Mouse (Mus musculus): ENCODE data around the gene Fbxo47. TPM values are rescaled to one million over a fixed set of nuclear protein-coding genes. Genes with fewer than 3 reads are reported as not detected.
A peak's percentile ranks its signal among the peaks of the same experiment; 100 is the strongest.

Gene Fbxo47
- polyA plus RNA-seq, 1 experiment from 2014 or later: 0.97 TPM

GRCm38 (mm10) chr11:97833352-97833751, 50.6 kb downstream of the Fbxo47 start:
- Histone ChIP-seq H3K9ac (ENCODE audit: low read depth, low read length) (no peak overlapping the region), H3K27ac (replicated peaks; ENCODE audit: low read depth, low read length) (no peak overlapping the region), H3K4me3 (ENCODE audit: low read depth, low read length) (no peak overlapping the region), H3K4me1 (ENCODE audit: control insufficient read depth, insufficient read depth, low read length) (no peaks in the 10 kb centered on the region), H3K4me2 (ENCODE audit: low read depth, low read length) (no peak overlapping the region), H3K36me3 (ENCODE audit: control insufficient read depth, insufficient read depth, low read length) (peaks cover 82% of the 10 kb centered on the region), H3K27me3 (replicated peaks; ENCODE audit: control insufficient read depth, insufficient read depth, low read length) (no peaks in the 10 kb centered on the region), H3K9me3 (ENCODE audit: control insufficient read depth, low read length) (no peaks in the 10 kb centered on the region)
- DNase-seq (ENCODE audit: low spot score) (no peak), ATAC-seq (ENCODE audit: low read depth) (no peak)
- WGBS: 80% methylated on average over 15 of the region's 15 CpGs

- Histone ChIP-seq H3K9me3 (ENCODE audit: control insufficient read depth, low read length) (no peaks in the 10 kb centered on the region), H3K4me2 (ENCODE audit: low read depth, low read length) (no peak overlapping the region), H3K4me3 (ENCODE audit: low read depth, low read length) (no peak overlapping the region), H3K27me3 (replicated peaks; ENCODE audit: control insufficient read depth, insufficient read depth, low read length) (no peaks in the 10 kb centered on the region), H3K9ac (ENCODE audit: low read depth, low read length) (no peak overlapping the region), H3K4me1 (ENCODE audit: control insufficient read depth, insufficient read depth, low read length) (no peaks in the 10 kb centered on the region), H3K36me3 (ENCODE audit: control insufficient read depth, insufficient read depth, low read length) (peaks cover 82% of the 10 kb centered on the region), H3K27ac (replicated peaks; ENCODE audit: low read depth, low read length) (no peak overlapping the region)
- DNase-seq (ENCODE audit: low spot score): no peak
- no peak for ATAC-seq (ENCODE audit: low read depth)
- 82% methylated on average over 11 of the region's 11 CpGs for WGBS
Observed at GRCm38 (mm10) chr11:97832001-97832400, 52.0 kb downstream of the Fbxo47 start.

- WGBS: 78% methylated on average over 6 of the region's 6 CpGs
- H3K9ac ChIP-seq (ENCODE audit: low read depth, low read length): no peak overlapping the region
- ATAC-seq (ENCODE audit: low read depth) (no peak), DNase-seq (ENCODE audit: low spot score) (no peak)
- no peaks in the 10 kb centered on the region for H3K4me1 ChIP-seq (ENCODE audit: control insufficient read depth, insufficient read depth, low read length)
- no peaks in the 10 kb centered on the region for H3K9me3 ChIP-seq (ENCODE audit: control insufficient read depth, low read length)
- H3K4me2 ChIP-seq (ENCODE audit: low read depth, low read length): no peak overlapping the region
- no peak overlapping the region for H3K4me3 ChIP-seq (ENCODE audit: low read depth, low read length)
- no peaks in the 10 kb centered on the region for H3K27me3 ChIP-seq (replicated peaks; ENCODE audit: control insufficient read depth, insufficient read depth, low read length)
- H3K27ac ChIP-seq (replicated peaks; ENCODE audit: low read depth, low read length): no peak overlapping the region
- peaks cover 82% of the 10 kb centered on the region for H3K36me3 ChIP-seq (ENCODE audit: control insufficient read depth, insufficient read depth, low read length)
Observed at GRCm38 (mm10) chr11:97830501-97830900, 53.5 kb downstream of the Fbxo47 start.

GRCm38 (mm10) chr11:97829913-97830476, 54.0 kb downstream of the Fbxo47 start:
- H3K4me1 ChIP-seq (ENCODE audit: control insufficient read depth, insufficient read depth, low read length): no peaks in the 10 kb centered on the region
- no peak overlapping the region for H3K9ac ChIP-seq (ENCODE audit: low read depth, low read length)
- no peaks in the 10 kb centered on the region for H3K9me3 ChIP-seq (ENCODE audit: control insufficient read depth, low read length)
- H3K4me2 ChIP-seq (ENCODE audit: low read depth, low read length): no peak overlapping the region
- H3K4me3 ChIP-seq (ENCODE audit: low read depth, low read length): no peak overlapping the region
- 83% methylated on average over 10 of the region's 12 CpGs for WGBS
- H3K27ac ChIP-seq (replicated peaks; ENCODE audit: low read depth, low read length): no peak overlapping the region; the same call in 1 of the 2 replicates
- no peaks in the 10 kb centered on the region for H3K27me3 ChIP-seq (replicated peaks; ENCODE audit: control insufficient read depth, insufficient read depth, low read length)
- ATAC-seq (ENCODE audit: low read depth) (no peak), DNase-seq (ENCODE audit: low spot score) (no peak)
- H3K36me3 ChIP-seq (ENCODE audit: control insufficient read depth, insufficient read depth, low read length): peaks cover 82% of the 10 kb centered on the region

GRCm38 (mm10) chr11:97829365-97829764, 54.6 kb downstream of the Fbxo47 start:
- Histone ChIP-seq H3K4me3 (ENCODE audit: low read depth, low read length) (no peak overlapping the region), H3K9me3 (ENCODE audit: control insufficient read depth, low read length) (no peaks in the 10 kb centered on the region), H3K27ac (replicated peaks; ENCODE audit: low read depth, low read length) (no peak overlapping the region; the same call in 1 of the 2 replicates), H3K4me1 (ENCODE audit: control insufficient read depth, insufficient read depth, low read length) (no peaks in the 10 kb centered on the region), H3K27me3 (replicated peaks; ENCODE audit: control insufficient read depth, insufficient read depth, low read length) (no peaks in the 10 kb centered on the region), H3K9ac (ENCODE audit: low read depth, low read length) (no peak overlapping the region), H3K4me2 (ENCODE audit: low read depth, low read length) (no peak overlapping the region), H3K36me3 (ENCODE audit: control insufficient read depth, insufficient read depth, low read length) (peaks cover 82% of the 10 kb centered on the region)
- WGBS: 88% methylated on average over 7 of the region's 7 CpGs
- DNase-seq (ENCODE audit: low spot score): no peak
- ATAC-seq (ENCODE audit: low read depth): no peak

GRCm38 (mm10) chr11:97827654-97828053, 56.3 kb downstream of the Fbxo47 start:
- Histone ChIP-seq H3K9me3 (ENCODE audit: control insufficient read depth, low read length) (no peaks in the 10 kb centered on the region), H3K4me1 (ENCODE audit: control insufficient read depth, insufficient read depth, low read length) (no peaks in the 10 kb centered on the region), H3K27ac (replicated peaks; ENCODE audit: low read depth, low read length) (no peak overlapping the region), H3K27me3 (replicated peaks; ENCODE audit: control insufficient read depth, insufficient read depth, low read length) (no peaks in the 10 kb centered on the region), H3K36me3 (ENCODE audit: control insufficient read depth, insufficient read depth, low read length) (peaks cover 78% of the 10 kb centered on the region), H3K9ac (ENCODE audit: low read depth, low read length) (no peak overlapping the region), H3K4me2 (ENCODE audit: low read depth, low read length) (no peak overlapping the region), H3K4me3 (ENCODE audit: low read depth, low read length) (no peak overlapping the region)
- WGBS: 86% methylated on average over 6 of the region's 6 CpGs
- no peak for ATAC-seq (ENCODE audit: low read depth)
- no peak for DNase-seq (ENCODE audit: low spot score)

- Histone ChIP-seq H3K9me3 (ENCODE audit: control insufficient read depth, low read length) (no peaks in the 10 kb centered on the region), H3K4me1 (ENCODE audit: control insufficient read depth, insufficient read depth, low read length) (no peaks in the 10 kb centered on the region), H3K36me3 (ENCODE audit: control insufficient read depth, insufficient read depth, low read length) (peaks cover 86% of the 10 kb centered on the region), H3K27ac (replicated peaks; ENCODE audit: low read depth, low read length) (no peak overlapping the region), H3K4me3 (ENCODE audit: low read depth, low read length) (no peak overlapping the region), H3K9ac (ENCODE audit: low read depth, low read length) (no peak overlapping the region), H3K27me3 (replicated peaks; ENCODE audit: control insufficient read depth, insufficient read depth, low read length) (no peaks in the 10 kb centered on the region), H3K4me2 (ENCODE audit: low read depth, low read length) (no peak overlapping the region)
- 84% methylated on average over 7 of the region's 7 CpGs for WGBS
- DNase-seq (ENCODE audit: low spot score): no peak
- ATAC-seq (ENCODE audit: low read depth): no peak
Observed at GRCm38 (mm10) chr11:97826414-97826813, 57.5 kb downstream of the Fbxo47 start.

GRCm38 (mm10) chr11:97825971-97826370, 58.0 kb downstream of the Fbxo47 start:
- H3K36me3 ChIP-seq (ENCODE audit: control insufficient read depth, insufficient read depth, low read length): peaks cover 85% of the 10 kb centered on the region
- H3K4me1 ChIP-seq (ENCODE audit: control insufficient read depth, insufficient read depth, low read length): no peaks in the 10 kb centered on the region
- H3K9me3 ChIP-seq (ENCODE audit: control insufficient read depth, low read length): no peaks in the 10 kb centered on the region
- no peak overlapping the region for H3K27ac ChIP-seq (replicated peaks; ENCODE audit: low read depth, low read length)
- no peak overlapping the region for H3K4me2 ChIP-seq (ENCODE audit: low read depth, low read length)
- no peak for DNase-seq (ENCODE audit: low spot score)
- ATAC-seq (ENCODE audit: low read depth): no peak
- WGBS: 86% methylated on average over 9 of the region's 9 CpGs
- H3K9ac ChIP-seq (ENCODE audit: low read depth, low read length): no peak overlapping the region
- no peak overlapping the region for H3K4me3 ChIP-seq (ENCODE audit: low read depth, low read length)
- no peaks in the 10 kb centered on the region for H3K27me3 ChIP-seq (replicated peaks; ENCODE audit: control insufficient read depth, insufficient read depth, low read length)

- ATAC-seq (ENCODE audit: low read depth) (no peak), DNase-seq (ENCODE audit: low spot score) (no peak)
- no peaks in the 10 kb centered on the region for H3K27me3 ChIP-seq (replicated peaks; ENCODE audit: control insufficient read depth, insufficient read depth, low read length)
- H3K27ac ChIP-seq (replicated peaks; ENCODE audit: low read depth, low read length): no peak overlapping the region
- no peak overlapping the region for H3K4me2 ChIP-seq (ENCODE audit: low read depth, low read length)
- H3K9me3 ChIP-seq (ENCODE audit: control insufficient read depth, low read length): no peaks in the 10 kb centered on the region
- 82% methylated on average over 10 of the region's 10 CpGs for WGBS
- no peaks in the 10 kb centered on the region for H3K4me1 ChIP-seq (ENCODE audit: control insufficient read depth, insufficient read depth, low read length)
- peaks cover 78% of the 10 kb centered on the region for H3K36me3 ChIP-seq (ENCODE audit: control insufficient read depth, insufficient read depth, low read length)
- peak overlapping the region; percentile 27; the same call in 1 of the 2 replicates for H3K9ac ChIP-seq (ENCODE audit: low read depth, low read length)
- H3K4me3 ChIP-seq (ENCODE audit: low read depth, low read length): no peak overlapping the region
Observed at GRCm38 (mm10) chr11:97825295-97825694, 58.7 kb downstream of the Fbxo47 start.
